Mouse (Mus musculus): ENCODE results near the gene Clca3a1. TPM values are rescaled to one million over a fixed set of nuclear protein-coding genes. Genes with fewer than 3 reads are reported as not detected.

Gene Clca3a1
- polyA plus RNA-seq, 1 experiment: not detected

- H3K4me3 ChIP-seq (ENCODE audit: insufficient read depth, low read length): no peak overlapping the region
- TF ChIP-seq CTCF (IDR thresholded peaks at IDR 0.05; ENCODE audit: low read depth, low read length) (no peak), POLR2A (IDR thresholded peaks at IDR 0.05; ENCODE audit: borderline replicate concordance, low read depth, low read length) (no peak)
- no peak overlapping the region for H3K27ac ChIP-seq (ENCODE audit: insufficient read depth, low read depth, low read length)
- H3K4me1 ChIP-seq (ENCODE audit: control insufficient read depth, insufficient read depth, low read length): peaks cover 10% of the 10 kb centered on the region
These were observed 43.7 kb downstream of the Clca3a1 start for GRCm38 (mm10) chr3:144717121-144717520.

GRCm38 (mm10) chr3:144715901-144716300 is 44.9 kb downstream of the Clca3a1 start:
- no peak overlapping the region for H3K27ac ChIP-seq (ENCODE audit: insufficient read depth, low read depth, low read length)
- TF ChIP-seq CTCF (IDR thresholded peaks at IDR 0.05; ENCODE audit: low read depth, low read length) (no peak), POLR2A (IDR thresholded peaks at IDR 0.05; ENCODE audit: borderline replicate concordance, low read depth, low read length) (no peak)
- H3K4me3 ChIP-seq (ENCODE audit: insufficient read depth, low read length): peak overlapping the region; percentile 17; the same call in 1 of the 2 replicates
- H3K4me1 ChIP-seq (ENCODE audit: control insufficient read depth, insufficient read depth, low read length): peaks cover 10% of the 10 kb centered on the region

GRCm38 (mm10) chr3:144715033-144715432 is 45.7 kb downstream of the Clca3a1 start:
- H3K4me3 ChIP-seq (ENCODE audit: insufficient read depth, low read length): no peak overlapping the region
- no peak overlapping the region for H3K27ac ChIP-seq (ENCODE audit: insufficient read depth, low read depth, low read length)
- peaks cover 10% of the 10 kb centered on the region for H3K4me1 ChIP-seq (ENCODE audit: control insufficient read depth, insufficient read depth, low read length)
- TF ChIP-seq POLR2A (IDR thresholded peaks at IDR 0.05; ENCODE audit: borderline replicate concordance, low read depth, low read length): no peak
- no peak for TF ChIP-seq CTCF (IDR thresholded peaks at IDR 0.05; ENCODE audit: low read depth, low read length)

DNA sequence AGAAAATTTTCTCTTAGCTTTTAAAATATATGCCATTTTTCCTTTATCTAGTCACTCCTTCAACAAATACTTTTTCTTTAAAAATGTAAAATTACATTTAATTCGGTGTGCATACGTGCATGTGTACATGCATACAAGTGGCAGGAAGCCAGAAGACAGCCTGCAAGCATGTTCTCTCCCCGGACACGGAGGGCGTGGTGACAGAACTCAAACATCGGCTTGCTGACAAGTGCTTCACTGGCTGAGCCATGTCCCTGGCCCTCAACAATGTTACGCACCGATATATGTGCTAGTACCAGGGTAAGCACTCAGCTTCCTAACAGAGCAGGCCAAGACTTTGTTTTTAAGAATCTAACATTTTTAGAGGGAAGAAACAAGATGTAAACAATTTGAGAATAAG is 46.2 kb downstream of the Clca3a1 start:
- H3K4me3 ChIP-seq (ENCODE audit: insufficient read depth, low read length): no peak overlapping the region
- H3K27ac ChIP-seq (ENCODE audit: insufficient read depth, low read depth, low read length): no peak overlapping the region
- no peak for TF ChIP-seq POLR2A (IDR thresholded peaks at IDR 0.05; ENCODE audit: borderline replicate concordance, low read depth, low read length)
- no peak for TF ChIP-seq CTCF (IDR thresholded peaks at IDR 0.05; ENCODE audit: low read depth, low read length)
- H3K4me1 ChIP-seq (ENCODE audit: control insufficient read depth, insufficient read depth, low read length): peaks cover 10% of the 10 kb centered on the region

- no peak overlapping the region for H3K27ac ChIP-seq (ENCODE audit: insufficient read depth, low read depth, low read length)
- no peak overlapping the region for H3K4me3 ChIP-seq (ENCODE audit: insufficient read depth, low read length)
- no peak for TF ChIP-seq POLR2A (IDR thresholded peaks at IDR 0.05; ENCODE audit: borderline replicate concordance, low read depth, low read length)
- no peak for TF ChIP-seq CTCF (IDR thresholded peaks at IDR 0.05; ENCODE audit: low read depth, low read length)
- H3K4me1 ChIP-seq (ENCODE audit: control insufficient read depth, insufficient read depth, low read length): peaks cover 10% of the 10 kb centered on the region
These were observed 46.7 kb downstream of the Clca3a1 start for GRCm38 (mm10) chr3:144714126-144714525.

DNA sequence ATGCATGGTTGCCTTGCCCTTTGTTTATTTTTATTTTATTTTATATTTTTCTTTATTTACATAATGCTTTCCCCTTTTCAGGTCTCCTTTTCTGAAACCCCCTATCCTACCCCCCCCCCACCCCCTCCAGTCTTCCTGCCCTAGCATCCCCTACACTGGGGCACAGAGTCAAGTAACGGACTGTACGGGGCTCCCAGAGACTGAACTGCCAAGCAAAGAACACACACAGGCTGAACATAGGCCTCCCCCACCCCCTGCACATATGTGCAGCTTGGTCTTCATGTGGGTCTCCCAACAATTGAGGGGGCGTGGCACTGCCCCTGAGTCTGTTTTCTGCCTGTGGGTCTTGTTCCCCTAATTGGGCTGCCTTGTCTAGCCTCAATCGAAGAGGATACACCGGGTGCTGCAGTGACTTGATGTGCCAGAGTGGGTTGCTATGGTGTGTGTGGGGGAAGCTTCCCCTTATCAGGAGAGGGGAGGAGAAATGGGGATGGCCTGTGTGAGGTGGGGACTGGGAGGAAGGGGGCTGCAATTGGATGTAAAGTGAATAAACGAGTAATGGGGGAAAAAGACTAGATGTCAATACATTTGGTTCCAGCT is 49.1 kb downstream of the Clca3a1 start:
- no peak overlapping the region for H3K4me3 ChIP-seq (ENCODE audit: insufficient read depth, low read length)
- H3K27ac ChIP-seq (ENCODE audit: insufficient read depth, low read depth, low read length): no peak overlapping the region
- TF ChIP-seq POLR2A (IDR thresholded peaks at IDR 0.05; ENCODE audit: borderline replicate concordance, low read depth, low read length) (no peak), CTCF (IDR thresholded peaks at IDR 0.05; ENCODE audit: low read depth, low read length) (no peak)
- peaks cover 12% of the 10 kb centered on the region for H3K4me1 ChIP-seq (ENCODE audit: control insufficient read depth, insufficient read depth, low read length)

GRCm38 (mm10) chr3:144708612-144709011 is 52.2 kb downstream of the Clca3a1 start:
- Histone ChIP-seq H3K27ac (ENCODE audit: insufficient read depth, low read depth, low read length) (no peak overlapping the region), H3K4me1 (ENCODE audit: control insufficient read depth, insufficient read depth, low read length) (peaks cover 9% of the 10 kb centered on the region), H3K4me3 (ENCODE audit: insufficient read depth, low read length) (no peak overlapping the region)
- TF ChIP-seq CTCF (IDR thresholded peaks at IDR 0.05; ENCODE audit: low read depth, low read length): no peak
- no peak for TF ChIP-seq POLR2A (IDR thresholded peaks at IDR 0.05; ENCODE audit: borderline replicate concordance, low read depth, low read length)

- TF ChIP-seq POLR2A (IDR thresholded peaks at IDR 0.05; ENCODE audit: borderline replicate concordance, low read depth, low read length): no peak
- no peak for TF ChIP-seq CTCF (IDR thresholded peaks at IDR 0.05; ENCODE audit: low read depth, low read length)
- Histone ChIP-seq H3K27ac (ENCODE audit: insufficient read depth, low read depth, low read length) (peak overlapping the region; percentile 66), H3K4me3 (ENCODE audit: insufficient read depth, low read length) (peak overlapping the region; percentile 46), H3K4me1 (ENCODE audit: control insufficient read depth, insufficient read depth, low read length) (peaks cover 27% of the 10 kb centered on the region)
These were observed 56.8 kb downstream of the Clca3a1 start for GRCm38 (mm10) chr3:144703959-144704358.

DNA sequence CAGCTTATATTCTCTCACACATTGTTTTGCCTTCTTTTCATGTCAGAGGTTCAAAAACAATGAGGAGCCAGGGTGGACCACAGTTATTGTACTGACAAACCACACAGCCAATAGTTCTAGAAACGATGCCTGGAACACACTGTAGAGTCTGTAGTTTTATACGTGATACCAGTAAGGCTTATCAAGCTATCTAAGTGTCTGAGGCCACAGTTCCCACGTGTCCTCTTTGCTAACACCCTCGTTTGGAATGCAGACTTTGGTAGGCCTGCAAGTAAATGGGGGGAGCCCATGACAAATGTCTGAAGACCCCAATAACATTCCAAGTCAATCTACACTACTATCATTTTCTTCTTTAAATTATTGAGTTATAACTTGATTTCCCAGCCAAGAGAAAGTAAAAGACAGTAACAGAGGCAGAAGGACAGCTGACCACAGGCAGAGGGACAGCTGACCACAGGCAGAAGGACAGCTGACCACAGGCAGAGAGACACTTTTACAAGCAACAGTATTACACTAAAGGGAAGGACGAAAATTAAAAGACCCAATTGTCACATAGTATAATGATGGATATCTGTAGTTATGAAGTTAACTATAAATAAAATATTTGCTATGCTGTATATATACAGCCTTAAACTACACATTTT is 61.9 kb downstream of the Clca3a1 start:
- no peak for TF ChIP-seq CTCF (IDR thresholded peaks at IDR 0.05; ENCODE audit: low read depth, low read length)
- TF ChIP-seq POLR2A (IDR thresholded peaks at IDR 0.05; ENCODE audit: borderline replicate concordance, low read depth, low read length): no peak
- Histone ChIP-seq H3K4me1 (ENCODE audit: control insufficient read depth, insufficient read depth, low read length) (peaks cover 46% of the 10 kb centered on the region), H3K27ac (ENCODE audit: insufficient read depth, low read depth, low read length) (peak overlapping the region; percentile 100), H3K4me3 (ENCODE audit: insufficient read depth, low read length) (no peak overlapping the region)

DNA sequence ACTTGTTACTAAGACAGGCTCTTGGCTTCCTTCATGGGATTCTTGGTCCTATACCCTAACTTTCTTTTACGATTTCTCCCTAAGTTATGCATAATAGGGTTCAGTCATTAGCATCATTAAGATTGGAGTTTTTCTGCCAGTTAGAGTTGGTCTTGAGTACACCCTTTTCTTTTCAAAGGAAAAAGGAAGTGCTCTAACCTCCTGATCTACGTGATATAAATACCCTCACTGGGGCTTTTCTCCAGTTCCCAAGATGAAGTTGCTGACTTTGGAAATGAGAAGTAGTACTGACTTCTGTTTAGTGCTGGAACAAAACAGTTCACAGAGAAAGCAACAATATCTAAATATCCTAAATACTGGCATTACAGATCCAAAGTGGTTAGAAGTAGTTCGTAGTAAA is 62.8 kb downstream of the Clca3a1 start:
- peaks cover 50% of the 10 kb centered on the region for H3K4me1 ChIP-seq (ENCODE audit: control insufficient read depth, insufficient read depth, low read length)
- H3K4me3 ChIP-seq (ENCODE audit: insufficient read depth, low read length): no peak overlapping the region
- no peak for TF ChIP-seq POLR2A (IDR thresholded peaks at IDR 0.05; ENCODE audit: borderline replicate concordance, low read depth, low read length)
- TF ChIP-seq CTCF (IDR thresholded peaks at IDR 0.05; ENCODE audit: low read depth, low read length): no peak
- H3K27ac ChIP-seq (ENCODE audit: insufficient read depth, low read depth, low read length): peak overlapping the region; percentile 100

Measured in bone marrow macrophage, adult 2 months (primary cell).